Mouse (Mus musculus): ENCODE results near the gene Vdac2.

Gene Vdac2

DNA sequence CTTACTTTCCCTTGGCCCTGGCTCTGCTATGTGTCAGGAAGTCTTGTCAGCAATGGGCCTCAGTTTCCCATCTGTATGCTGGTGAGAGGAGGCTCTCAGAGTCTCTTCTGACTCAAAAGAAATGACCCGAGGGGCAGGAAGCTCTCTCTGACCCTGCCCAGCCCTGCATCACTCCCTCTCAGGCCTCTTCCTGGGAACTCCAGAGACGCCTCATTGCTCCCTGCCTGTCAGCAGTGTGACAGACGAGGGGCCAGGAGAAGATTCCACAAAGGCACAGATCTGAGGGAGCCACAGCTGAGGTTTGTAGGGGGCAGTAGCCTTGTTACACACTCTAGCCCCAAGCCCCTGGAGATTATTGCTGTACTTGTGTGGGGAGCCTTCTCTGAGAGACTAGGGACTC, 30.9 kb downstream of the Vdac2 start:
- TF ChIP-seq GATA4 (IDR thresholded peaks at IDR 0.05; ENCODE audit: insufficient replicate concordance, low read length), result no peak

DNA sequence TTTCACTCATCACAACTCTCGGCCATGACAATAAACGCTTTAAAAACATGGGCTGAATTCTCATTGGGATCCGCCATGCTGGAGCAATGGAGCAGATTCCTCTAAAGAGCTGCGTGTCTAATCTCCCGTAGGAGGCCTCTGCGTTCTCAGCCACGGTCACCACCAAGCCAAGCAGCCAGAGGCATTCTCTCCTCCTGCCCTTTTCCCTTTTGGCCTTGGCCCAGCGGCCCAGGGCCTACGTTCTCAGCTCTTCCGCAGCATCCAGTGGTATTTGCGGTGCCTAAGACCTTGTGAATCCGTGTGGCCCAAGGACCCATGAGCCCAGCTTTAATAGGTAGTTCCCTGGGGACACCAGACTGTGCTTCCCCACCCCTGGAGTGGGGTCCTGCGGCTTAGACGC, 31.8 kb downstream of the Vdac2 start:
- TF ChIP-seq GATA4 (IDR thresholded peaks at IDR 0.05; ENCODE audit: insufficient replicate concordance, low read length), result no peak

DNA sequence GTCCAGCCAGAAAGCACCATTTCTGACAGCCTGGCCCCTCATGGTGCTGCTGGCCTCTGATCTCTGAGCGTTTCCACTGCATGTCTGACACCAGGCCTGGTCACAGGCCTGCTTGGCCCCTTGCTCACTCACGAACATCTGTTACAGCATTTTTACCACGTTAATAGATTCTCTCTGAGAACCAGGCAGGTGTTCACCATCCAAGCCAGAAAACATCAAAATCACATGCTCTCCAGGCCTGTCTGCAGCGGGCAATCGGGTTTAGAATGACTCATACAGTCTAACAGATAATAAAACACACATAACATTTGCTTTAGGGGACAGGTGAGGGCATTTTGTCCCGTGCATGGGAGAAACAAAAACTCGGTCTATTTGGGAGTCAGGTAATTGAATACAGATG, 41.3 kb downstream of the Vdac2 start:
- TF ChIP-seq GATA4 (IDR thresholded peaks at IDR 0.05; ENCODE audit: insufficient replicate concordance, low read length), result no peak

DNA sequence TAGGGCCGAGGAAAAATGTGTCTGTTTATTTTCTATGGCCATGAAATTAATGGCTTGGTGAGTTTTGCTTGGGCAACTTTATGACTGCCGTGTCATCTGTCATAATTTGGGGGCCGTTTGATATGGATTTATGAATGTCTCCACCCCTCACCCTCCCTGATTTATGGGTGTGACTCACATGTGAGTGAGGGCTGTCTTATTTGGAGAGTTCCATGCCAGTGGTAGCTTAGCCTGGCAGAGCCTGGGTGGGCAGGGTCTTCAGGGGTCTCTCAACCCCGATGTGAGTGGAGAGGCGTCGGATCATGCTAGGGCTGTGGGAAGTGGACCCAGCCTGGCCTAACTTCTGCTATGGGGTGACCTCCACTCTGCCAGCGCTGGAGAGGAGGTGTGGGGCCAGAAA, 41.8 kb downstream of the Vdac2 start:
- TF ChIP-seq GATA4 (IDR thresholded peaks at IDR 0.05; ENCODE audit: insufficient replicate concordance, low read length), result no peak

DNA sequence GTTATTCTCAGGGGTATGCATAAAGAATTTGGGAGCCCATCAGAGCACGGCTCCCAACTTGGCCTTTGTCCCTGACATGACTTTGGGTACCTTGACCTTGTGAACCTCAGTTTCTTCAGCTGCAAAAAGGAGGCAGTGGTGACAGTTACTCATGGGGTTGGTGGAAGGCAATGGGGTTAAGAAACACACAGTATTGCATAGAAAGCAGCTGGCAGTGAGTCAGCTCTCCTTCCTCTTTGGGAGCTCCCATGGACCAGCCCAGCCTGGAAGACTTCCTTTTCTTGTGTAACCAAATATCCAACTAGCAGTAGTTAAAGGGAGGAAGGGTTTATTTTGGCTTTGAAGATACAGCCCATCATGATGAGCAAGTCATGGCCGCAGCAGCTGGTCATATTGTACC, 65.4 kb downstream of the Vdac2 start:
- no peak for TF ChIP-seq GATA4 (IDR thresholded peaks at IDR 0.05; ENCODE audit: insufficient replicate concordance, low read length)

DNA sequence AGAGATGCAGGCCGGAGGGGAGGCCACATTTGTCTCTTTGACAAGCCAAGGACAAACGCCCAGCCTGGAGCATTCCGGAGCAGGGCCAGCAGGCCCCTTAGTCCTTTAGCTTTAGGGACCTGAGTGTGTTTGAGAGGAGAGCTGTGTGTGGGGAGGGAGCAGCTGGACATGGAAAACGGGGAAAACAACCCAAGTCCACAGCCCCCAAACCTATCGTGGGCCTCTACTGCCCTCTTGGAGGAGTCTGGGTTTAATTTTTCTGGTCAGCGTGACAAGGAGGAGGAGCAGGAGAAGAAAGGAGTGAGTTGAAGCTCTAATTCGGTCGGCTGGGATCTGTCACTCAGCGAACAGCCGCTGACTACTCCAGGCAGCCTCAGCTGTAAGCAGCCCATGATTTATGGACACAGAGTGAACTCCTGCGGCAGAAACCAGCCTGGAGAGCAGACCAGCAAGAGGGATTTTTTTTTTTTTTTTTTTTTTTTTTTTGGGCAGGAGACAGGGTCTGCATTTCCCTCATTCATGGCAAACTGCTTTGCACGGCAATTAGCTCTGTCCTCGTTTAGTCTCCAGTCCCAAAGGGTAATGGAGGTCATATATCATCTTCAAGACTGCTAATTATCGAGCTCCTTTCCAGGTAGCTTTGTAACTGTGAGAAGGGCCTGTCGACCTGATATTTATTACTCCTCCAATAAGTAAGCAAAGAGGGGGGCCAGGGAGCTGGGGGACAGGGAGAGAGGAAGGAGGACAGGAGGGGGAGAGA, 66.7 kb downstream of the Vdac2 start:
- TF ChIP-seq GATA4 (IDR thresholded peaks at IDR 0.05; ENCODE audit: insufficient replicate concordance, low read length), result no peak

DNA sequence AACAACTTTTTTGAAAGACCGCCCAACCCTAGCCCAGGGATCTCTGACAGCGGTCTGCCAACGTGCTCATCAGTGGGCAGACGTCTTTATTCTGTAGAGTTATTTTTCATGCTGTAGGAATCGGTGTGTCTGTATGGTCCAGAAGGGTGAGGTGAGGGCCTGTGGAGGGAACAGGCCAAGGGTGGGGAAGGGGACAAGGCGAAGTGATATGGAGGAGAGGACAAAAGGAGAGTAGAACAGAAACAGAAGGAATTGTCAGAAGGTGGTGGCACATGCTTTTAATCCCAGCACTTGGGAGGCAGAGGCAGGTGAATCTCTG, 67.3 kb downstream of the Vdac2 start:
- no peak for TF ChIP-seq GATA4 (IDR thresholded peaks at IDR 0.05; ENCODE audit: insufficient replicate concordance, low read length)

All from liver, adult (tissue).